Mouse (Mus musculus) heart, postnatal 4 days (tissue): ENCODE results near the gene Ksr1. TPM values are rescaled to one million over a fixed set of nuclear protein-coding genes. Genes with fewer than 3 reads are reported as not detected.

Experiments
- DNase-seq: peaks from one replicate; pipeline ENCODE4 v3.0.0; 2021
- total RNA-seq, 2 experiments: library from RNA; stranded (reverse); gene quantifications; 2 replicates each; pipeline ENCODE4 v1.2.3; 2021

Ksr1 gene
- total RNA-seq, 2 experiments from 2014 or later: 14.6 to 15.8 TPM

- DNase-seq: peak; percentile 59
These were observed 633 bp downstream of the Ksr1 start for GRCm38 (mm10) chr11:79145283-79146265.

GRCm38 (mm10) chr11:79144741-79145140, 1.5 kb downstream of the Ksr1 start:
- DNase-seq: peak; percentile 32

GRCm38 (mm10) chr11:79144043-79144591, 2.1 kb downstream of the Ksr1 start:
- no peak for DNase-seq

GRCm38 (mm10) chr11:79143322-79143721, 2.9 kb downstream of the Ksr1 start:
- DNase-seq: no peak

- DNase-seq: no peak
These were observed 3.8 kb downstream of the Ksr1 start for GRCm38 (mm10) chr11:79142381-79142780.

- peak; percentile 39 for DNase-seq
These were observed 4.7 kb downstream of the Ksr1 start for GRCm38 (mm10) chr11:79141235-79142109.

- no peak for DNase-seq
These were observed 5.7 kb downstream of the Ksr1 start for GRCm38 (mm10) chr11:79140511-79140888.

- no peak for DNase-seq
These were observed 6.2 kb downstream of the Ksr1 start for GRCm38 (mm10) chr11:79139878-79140510.

GRCm38 (mm10) chr11:79138621-79139020, 7.6 kb downstream of the Ksr1 start:
- no peak for DNase-seq

- no peak for DNase-seq
These were observed 9.0 kb downstream of the Ksr1 start for GRCm38 (mm10) chr11:79137245-79137644.

GRCm38 (mm10) chr11:79135685-79136360, 10.4 kb downstream of the Ksr1 start:
- no peak for DNase-seq

- no peak for DNase-seq
These were observed 11.1 kb downstream of the Ksr1 start for GRCm38 (mm10) chr11:79135105-79135503.

- no peak for DNase-seq
These were observed 11.6 kb downstream of the Ksr1 start for GRCm38 (mm10) chr11:79134416-79135104.

- DNase-seq: no peak
These were observed 12.2 kb downstream of the Ksr1 start for GRCm38 (mm10) chr11:79133961-79134360.

GRCm38 (mm10) chr11:79133051-79133450, 13.2 kb downstream of the Ksr1 start:
- DNase-seq: no peak

GRCm38 (mm10) chr11:79131949-79132411, 14.2 kb downstream of the Ksr1 start:
- peak; percentile 35 for DNase-seq

GRCm38 (mm10) chr11:79129388-79130356, 16.5 kb downstream of the Ksr1 start:
- no peak for DNase-seq

- DNase-seq: no peak
These were observed 18.0 kb downstream of the Ksr1 start for GRCm38 (mm10) chr11:79128233-79128632.

GRCm38 (mm10) chr11:79126963-79127362, 19.2 kb downstream of the Ksr1 start:
- no peak for DNase-seq

GRCm38 (mm10) chr11:79125775-79126174, 20.4 kb downstream of the Ksr1 start:
- no peak for DNase-seq
